Mouse (Mus musculus) hindbrain, embryonic 14.5 days (tissue): ENCODE measurements around the gene Nif3l1. TPM values are rescaled to one million over a fixed set of nuclear protein-coding genes. Genes with fewer than 3 reads are reported as not detected.

ENCODE experiments used
- ATAC-seq: fragments of 200-750 bp; cut with Nextera tagmentation; 2 replicates; pipeline ENCODE4 v1.8.0; 2017; ENCODE audit warnings: moderate number of reproducible peaks, mild to moderate bottlenecking, moderate TSS enrichment, moderate library complexity; ENCODE audit not compliant: low FRiP score
- DNase-seq: peaks from one replicate; pipeline ENCODE4 v3.0.0-alpha.2; 2015; ENCODE audit warnings: low spot score
- H3K27ac ChIP-seq: fragments of 300-500 bp; sonication (generic); 2 replicates; pipeline ENCODE4 v1.5.1; 2014; ENCODE audit warnings: mild to moderate bottlenecking, moderate library complexity
- H3K27me3 ChIP-seq: fragments of 300-500 bp; sonication (generic); 2 replicates; pipeline ENCODE4 v1.6.1; 2014; ENCODE audit warnings: mild to moderate bottlenecking, low read length, mixed read lengths; ENCODE audit not compliant: control insufficient read depth, insufficient read depth
- H3K36me3 ChIP-seq: fragments of 300-500 bp; sonication (generic); replicated peaks from 2 replicates; pipeline ENCODE4 v1.6.1; 2014; ENCODE audit not compliant: control insufficient read depth, insufficient read depth
- H3K4me1 ChIP-seq: fragments of 300-500 bp; sonication (generic); replicated peaks from 2 replicates; pipeline ENCODE4 v1.6.1; 2014; ENCODE audit warnings: antibody characterized with exemption, low read length, mixed read lengths; ENCODE audit not compliant: control insufficient read depth, insufficient read depth
- H3K4me2 ChIP-seq: fragments of 300-500 bp; sonication (generic); replicated peaks from 2 replicates; pipeline ENCODE4 v1.6.1; 2014; ENCODE audit warnings: mild to moderate bottlenecking, moderate library complexity
- H3K4me3 ChIP-seq: fragments of 300-500 bp; sonication (generic); replicated peaks from 2 replicates; pipeline ENCODE4 v1.5.1; 2014; ENCODE audit warnings: mild to moderate bottlenecking, low read length
- H3K9ac ChIP-seq: fragments of 300-500 bp; sonication (generic); 2 replicates; pipeline ENCODE4 v1.6.1; 2014
- H3K9me3 ChIP-seq: fragments of 300-500 bp; sonication (generic); 2 replicates; pipeline ENCODE4 v1.6.1; 2016; ENCODE audit warnings: low read length; ENCODE audit not compliant: control insufficient read depth
- WGBS: fragments of 180-500 bp; shearing (Covaris S2); extraction: QIAGEN DNeasy Blood & Tissue Kit; methylation state at CpG from one replicate; pipeline ENCODE4 v1.1.7; 2014; 5-methylcytosine and 5-hydroxymethylcytosine counted together
- polyA plus RNA-seq: library from polyadenylated mRNA; unstranded; fragments of >200 nt; fragmentation: Nextera tagmentation; extraction: Ambion mirVana; gene quantifications from 2 replicates; pipeline ENCODE4 v1.2.1, GENCODE M21; 2014

The Nif3l1 gene
- polyA plus RNA-seq, 1 experiment from 2014 or later = 51.6 TPM

- Histone ChIP-seq H3K4me1 (peaks cover 15% of the 10 kb centered on the region), H3K4me3 (no peak overlapping the region), H3K27me3 (no peaks in the 10 kb centered on the region), H3K4me2 (no peak overlapping the region), H3K27ac (no peak overlapping the region), H3K9ac (no peak overlapping the region), H3K9me3 (peaks cover 26% of the 10 kb centered on the region), H3K36me3 (no peaks in the 10 kb centered on the region)
- ATAC-seq (no peak), DNase-seq (no peak)
- 96% methylated on average over 3 of the region's 3 CpGs for WGBS
Observed at GRCm38 (mm10) chr1:58507249-58507648, 62.3 kb downstream of the Nif3l1 start.

Other genes starting within 250 kb of the Nif3l1 start
- 0.39 and 0.54 TPM in 2 replicates for gene Aox4, start 234.8 kb upstream of the Nif3l1 start, polyA plus RNA-seq
- gene Aox2, start 166.8 kb upstream of the Nif3l1 start, polyA plus RNA-seq = 0.05 TPM in 1 of 2 replicates, not detected in the other
- 372 and 407 TPM in 2 replicates for gene Bzw1, start 52.3 kb upstream of the Nif3l1 start, polyA plus RNA-seq
- 143 and 156 TPM in 2 replicates for gene Clk1, start 21.1 kb upstream of the Nif3l1 start, polyA plus RNA-seq
- 48.7 and 57.8 TPM in 2 replicates for gene Ppil3, start 335 bp downstream of the Nif3l1 start, polyA plus RNA-seq
- gene Orc2, start 60.0 kb downstream of the Nif3l1 start, polyA plus RNA-seq = 19.7 and 21.5 TPM in 2 replicates
- 15.7 and 18.5 TPM in 2 replicates for gene Fam126b, start 141.2 kb downstream of the Nif3l1 start, polyA plus RNA-seq
- gene Ndufb3, start 141.2 kb downstream of the Nif3l1 start, polyA plus RNA-seq = 179 and 220 TPM in 2 replicates